Mouse (Mus musculus) thymus, adult 18-20 months (tissue): Measurements from ENCODE around the gene Stn1.

Experiments used
- DNase-seq, 2 experiments: peaks; one replicate each; pipeline ENCODE4 v3.0.0; 2022; ENCODE audit warnings: mixed read lengths in 2 of 2

Gene Stn1

DNA sequence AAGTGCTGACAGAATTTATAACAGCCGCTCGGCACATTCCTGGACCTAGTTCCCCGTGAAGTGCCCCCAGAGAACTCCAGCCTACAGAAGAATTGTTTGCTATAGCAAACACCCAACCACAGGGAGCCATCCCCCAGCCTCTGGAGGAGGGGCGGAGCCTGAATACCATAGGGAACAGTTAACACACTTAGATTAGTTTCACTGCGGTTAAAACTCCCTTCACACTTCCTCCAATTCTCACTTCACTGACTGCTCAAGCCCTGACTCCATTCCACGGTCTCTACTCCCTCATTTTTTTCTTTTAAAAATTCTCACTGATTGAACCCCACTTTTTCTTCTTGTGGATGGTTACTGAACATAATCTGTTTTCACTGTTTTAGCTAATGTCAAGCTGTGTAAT, 1.5 kb upstream of the Stn1 start:
- peak; percentile 30 to 42 for DNase-seq

GRCm38 (mm10) chr19:47537879-47538278, 572 bp upstream of the Stn1 start:
- DNase-seq, result no peak

- DNase-seq, result peak; percentile 93 to 94
Measured at GRCm38 (mm10) chr19:47536521-47537299, 597 bp downstream of the Stn1 start.

DNA sequence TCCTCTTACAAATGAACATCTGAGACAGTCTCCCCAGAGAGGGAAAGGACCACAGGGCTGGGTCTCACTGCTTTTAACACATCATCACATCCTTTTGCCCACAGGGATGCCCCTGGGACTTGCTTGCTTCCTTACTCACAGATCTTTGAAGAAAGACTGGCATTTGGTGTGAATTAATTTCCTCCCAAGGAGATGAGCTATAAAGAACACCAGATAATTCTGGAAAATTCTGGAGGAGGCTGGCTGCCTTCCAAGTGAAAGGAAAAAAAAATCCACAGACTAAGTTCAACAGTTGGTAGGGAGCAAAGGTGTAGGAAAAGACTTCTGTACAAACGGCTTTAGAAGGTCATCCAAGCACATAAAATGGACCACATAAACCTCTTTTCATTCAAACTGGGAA, 3.2 kb downstream of the Stn1 start:
- DNase-seq, result no peak

DNA sequence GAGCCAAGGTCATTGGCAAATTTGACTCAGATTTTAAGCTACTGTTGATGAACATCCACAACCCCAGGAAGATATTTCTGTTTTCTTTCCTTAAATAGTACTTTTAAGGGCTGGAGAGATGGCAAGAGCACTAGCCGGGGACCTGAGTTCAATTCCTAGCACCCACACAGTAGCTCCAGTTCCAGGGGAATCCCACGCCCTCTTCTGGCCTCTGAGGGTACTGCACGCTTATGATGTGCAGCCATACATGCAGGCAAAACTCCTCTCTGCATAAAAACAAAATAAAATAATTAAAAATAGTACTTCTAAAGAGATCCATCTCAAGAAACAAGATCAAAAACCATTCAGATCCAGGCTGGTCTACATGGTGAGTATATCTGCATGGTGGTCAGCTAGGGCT, 4.9 kb downstream of the Stn1 start:
- DNase-seq, result no peak

DNA sequence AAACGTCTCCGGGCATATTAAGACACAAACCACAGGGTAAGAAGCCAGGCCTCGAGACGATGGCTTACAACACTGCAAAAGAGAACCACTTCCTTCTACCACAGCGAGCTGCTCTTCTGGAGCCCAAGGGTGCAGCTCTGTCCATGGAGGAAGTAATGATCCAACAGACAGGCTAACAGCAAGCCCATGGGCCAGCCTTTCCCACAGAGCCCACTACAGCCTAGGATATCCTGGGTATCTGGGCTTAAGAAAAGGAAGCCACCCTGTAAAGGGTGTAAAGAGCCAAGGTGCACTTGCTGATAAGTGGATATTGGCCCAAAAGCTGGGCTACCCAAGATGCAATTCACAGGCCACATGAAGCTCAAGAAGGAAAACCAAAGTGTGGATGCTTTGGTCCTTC, 6.0 kb downstream of the Stn1 start:
- no peak for DNase-seq

DNA sequence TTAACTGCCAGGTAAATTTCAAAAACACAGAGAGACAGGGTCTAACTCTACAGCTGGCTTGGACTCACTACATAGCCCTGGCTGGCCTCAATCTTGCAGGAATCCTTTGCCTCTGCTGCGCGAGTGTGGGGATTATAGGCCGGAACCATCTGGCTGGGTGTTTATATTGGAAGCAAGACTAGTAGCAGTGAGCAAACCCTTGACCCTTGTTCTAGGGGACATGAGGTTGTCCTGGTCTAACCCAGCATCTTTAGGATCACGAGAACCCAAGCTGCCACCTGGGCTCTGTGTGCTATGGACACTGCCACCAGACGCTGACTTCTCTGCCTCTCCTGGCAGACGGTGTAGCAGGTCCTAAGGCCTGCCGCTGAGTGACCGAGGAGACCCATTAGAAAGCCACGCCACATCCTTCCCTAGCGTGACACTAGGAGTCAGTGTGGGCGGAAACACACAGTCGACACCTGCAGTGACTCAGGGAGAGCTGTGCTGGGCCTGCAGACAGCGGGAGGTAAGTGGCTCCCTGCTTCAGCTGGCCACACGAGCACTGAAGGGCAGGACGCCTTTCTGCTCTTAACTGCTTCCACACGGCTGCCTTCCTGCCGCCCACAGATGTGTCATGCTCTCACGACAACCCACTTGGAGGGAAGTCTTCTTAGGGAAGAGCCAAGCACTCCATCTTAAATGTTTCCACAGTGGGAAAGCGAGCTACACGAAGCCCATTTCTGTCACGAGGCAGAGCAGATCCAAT, 10.9 kb downstream of the Stn1 start:
- peak; percentile 17 to 41 for DNase-seq

GRCm38 (mm10) chr19:47524905-47525304, 12.4 kb downstream of the Stn1 start:
- no peak for DNase-seq

DNA sequence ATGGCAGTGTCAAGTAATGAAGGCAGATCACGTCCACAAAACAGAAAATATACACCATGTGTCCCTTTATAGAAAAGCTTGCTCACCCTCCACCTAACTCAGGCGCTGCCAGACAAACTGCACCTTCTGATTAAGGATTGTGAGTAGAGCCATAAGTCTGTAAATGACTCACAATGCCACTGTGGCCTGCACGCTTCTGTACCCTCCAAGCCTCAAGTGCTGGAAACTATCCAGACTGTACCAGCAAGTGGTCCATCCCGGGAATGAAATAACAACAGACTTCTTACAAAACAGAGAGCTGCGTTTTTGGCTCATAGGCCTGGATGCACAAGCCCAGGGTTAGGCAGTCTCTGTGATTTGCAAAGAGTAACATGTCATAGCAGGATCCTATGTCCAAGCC, 15.9 kb downstream of the Stn1 start:
- no peak for DNase-seq

DNA sequence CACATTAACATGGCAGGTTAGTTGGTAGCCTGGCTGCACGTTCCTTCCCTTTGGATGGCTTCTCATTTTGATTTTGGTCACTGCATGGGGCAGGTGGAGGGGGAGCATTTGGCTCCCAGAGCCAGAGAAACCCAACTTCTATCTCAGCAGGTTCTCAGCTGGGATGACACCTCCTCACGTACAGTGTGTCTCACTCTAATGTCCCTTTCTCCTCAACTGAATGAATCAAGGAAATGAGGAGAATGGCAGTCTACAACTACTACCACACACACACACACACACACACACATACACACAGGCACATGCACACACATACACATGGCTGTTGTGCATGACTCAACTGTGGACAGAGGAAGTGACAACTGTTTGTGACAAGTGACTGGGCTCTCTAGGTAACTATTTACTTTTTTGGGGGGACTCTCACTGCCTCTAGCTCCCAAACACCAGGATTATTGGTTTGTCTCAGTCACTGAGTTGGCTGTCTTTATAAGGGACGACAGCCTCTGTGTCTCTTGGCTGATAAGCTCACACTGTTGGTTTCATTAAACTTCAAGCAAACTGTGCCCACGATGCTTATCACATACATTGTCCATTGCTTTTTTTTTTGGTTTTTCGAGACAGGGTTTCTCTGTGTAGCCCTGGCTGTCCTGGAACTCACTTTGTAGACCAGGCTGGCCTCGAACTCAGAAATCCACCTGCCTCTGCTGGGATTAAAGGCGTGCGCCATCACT, 18.0 kb downstream of the Stn1 start:
- no peak for DNase-seq

- DNase-seq, result no peak
Measured at GRCm38 (mm10) chr19:47518475-47519162, 18.7 kb downstream of the Stn1 start.

GRCm38 (mm10) chr19:47517570-47517969, 19.7 kb downstream of the Stn1 start:
- no peak for DNase-seq

- DNase-seq, result no peak
Measured at GRCm38 (mm10) chr19:47516879-47517278, 20.4 kb downstream of the Stn1 start.

- DNase-seq, result no peak
Measured at GRCm38 (mm10) chr19:47515091-47515490, 22.2 kb downstream of the Stn1 start.

GRCm38 (mm10) chr19:47513618-47513897, 23.7 kb downstream of the Stn1 start:
- DNase-seq, result no peak

DNA sequence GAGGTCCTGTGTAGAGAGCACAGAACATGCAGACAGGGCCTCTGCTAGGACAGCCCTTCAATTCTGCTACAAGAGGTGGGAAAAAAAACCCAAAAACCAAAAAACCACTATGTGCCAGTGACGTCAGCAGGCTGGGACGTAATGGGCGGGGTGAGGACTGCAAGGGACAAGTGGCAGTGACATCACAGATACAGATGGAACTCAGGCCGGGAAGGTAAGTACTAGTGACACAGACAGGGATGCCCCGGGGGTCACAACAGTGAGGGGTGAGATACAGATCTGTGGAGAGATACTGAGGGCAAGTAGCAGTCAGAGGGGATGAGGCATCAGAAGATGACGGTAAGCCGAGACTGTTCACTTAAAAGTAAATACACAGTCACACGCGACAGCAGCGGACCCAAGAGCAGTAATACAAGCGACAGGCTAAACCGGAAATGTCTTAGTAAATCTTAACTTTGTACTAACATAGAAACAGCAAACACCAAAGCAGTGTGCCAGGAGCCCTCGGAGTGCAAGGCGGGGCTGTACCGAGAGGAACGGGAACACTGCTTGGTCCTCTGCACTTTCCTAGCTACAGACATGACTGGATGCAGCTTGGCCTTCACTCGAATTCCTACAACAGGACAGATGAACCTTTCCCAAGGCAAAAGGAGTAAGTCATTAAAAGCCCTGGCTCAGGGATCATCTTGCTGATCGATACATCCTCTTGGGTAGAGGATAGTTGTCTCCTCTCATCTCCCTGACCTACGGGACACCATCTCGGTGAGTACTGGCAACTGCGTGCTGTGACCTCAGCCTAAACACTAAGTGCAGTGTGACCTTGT, 24.3 kb downstream of the Stn1 start:
- no peak for DNase-seq

GRCm38 (mm10) chr19:47511958-47512357, 25.3 kb downstream of the Stn1 start:
- no peak for DNase-seq

DNA sequence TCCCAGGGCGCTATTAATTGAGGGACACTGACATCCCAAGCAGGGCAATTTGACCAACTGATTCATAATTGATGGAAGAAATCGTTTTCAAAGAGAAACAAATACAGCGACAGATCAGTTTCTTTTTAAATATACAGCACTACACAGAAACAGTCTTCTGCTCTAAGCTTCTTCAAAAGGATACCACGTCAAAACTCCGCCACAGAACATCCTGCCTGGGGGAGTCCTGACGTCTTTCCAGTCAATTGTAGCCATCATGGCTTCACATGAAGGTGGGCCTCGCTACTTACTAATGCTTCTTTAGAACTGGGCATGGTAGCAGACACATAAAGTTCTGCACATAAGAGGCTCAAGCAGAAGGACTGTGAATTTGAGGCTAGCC, 26.0 kb downstream of the Stn1 start:
- DNase-seq, result peak in 1 of 2 experiments; percentile 39

- peak; percentile 34 to 53 for DNase-seq
Measured at GRCm38 (mm10) chr19:47510473-47511293, 26.6 kb downstream of the Stn1 start.

DNA sequence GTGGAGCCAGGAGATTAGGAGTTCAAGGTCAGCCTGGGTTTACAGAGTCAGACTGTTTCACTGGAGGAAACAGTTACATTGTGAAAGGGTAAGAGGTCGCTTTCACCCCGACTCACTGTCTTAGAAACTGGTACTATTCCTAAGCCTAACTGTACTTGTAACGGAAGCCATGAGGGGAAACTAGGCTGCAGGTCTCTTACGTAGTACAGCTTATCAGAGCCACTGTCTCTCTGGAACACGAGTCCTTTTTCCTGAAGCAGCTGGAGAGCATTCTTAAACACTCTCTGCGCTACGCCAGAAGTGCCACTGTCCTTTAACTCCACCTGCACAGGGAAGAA, 27.2 kb downstream of the Stn1 start:
- DNase-seq, result no peak

- DNase-seq, result no peak
Measured at GRCm38 (mm10) chr19:47508771-47509281, 28.5 kb downstream of the Stn1 start.
